Mouse (Mus musculus) layer of hippocampus, postnatal 25 days (tissue): Measurements from ENCODE around the gene Klhl18. TPM values are rescaled to one million over a fixed set of nuclear protein-coding genes. Genes with fewer than 3 reads are reported as not detected.
"Not testable (repeated sequence)": the region's sequence is repeated elsewhere in the genome, so short reads cannot be mapped to it uniquely, and the experiment has no call there.

ENCODE experiments used
- DNase-seq, 2 experiments: peaks; one replicate each; pipeline ENCODE4 v3.0.0; 2022; ENCODE audit warnings: mixed read lengths in 2 of 2, low spot score in 1 of 2; ENCODE audit errors: extremely low spot score in 1 of 2
- total RNA-seq, 2 experiments: library from RNA; stranded (reverse); gene quantifications; 2 replicates each; pipeline ENCODE4 v1.2.3; 2021

The Klhl18 gene
- total RNA-seq, 2 experiments from 2014 or later = 21.7 to 24.5 TPM

DNA sequence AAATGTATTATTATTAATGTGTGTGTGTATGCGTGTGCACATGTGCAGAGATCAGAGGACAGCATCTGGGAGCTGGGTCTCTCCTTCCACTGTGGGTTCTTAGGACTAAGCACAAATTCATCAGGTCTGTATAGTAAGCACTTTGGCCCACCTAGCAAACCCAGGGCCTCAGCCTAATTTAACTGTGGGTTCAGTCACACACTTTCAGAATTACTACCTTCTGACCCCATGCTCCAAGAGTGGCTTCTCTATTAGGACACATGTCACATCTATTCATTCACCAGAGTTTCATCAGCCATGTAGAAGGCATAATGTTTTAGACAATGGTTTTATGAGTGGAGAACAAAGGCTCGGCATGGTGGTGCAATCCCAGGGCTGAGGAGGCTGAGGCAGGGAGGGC is 43.4 kb downstream of the Klhl18 start:
- DNase-seq = no peak

DNA sequence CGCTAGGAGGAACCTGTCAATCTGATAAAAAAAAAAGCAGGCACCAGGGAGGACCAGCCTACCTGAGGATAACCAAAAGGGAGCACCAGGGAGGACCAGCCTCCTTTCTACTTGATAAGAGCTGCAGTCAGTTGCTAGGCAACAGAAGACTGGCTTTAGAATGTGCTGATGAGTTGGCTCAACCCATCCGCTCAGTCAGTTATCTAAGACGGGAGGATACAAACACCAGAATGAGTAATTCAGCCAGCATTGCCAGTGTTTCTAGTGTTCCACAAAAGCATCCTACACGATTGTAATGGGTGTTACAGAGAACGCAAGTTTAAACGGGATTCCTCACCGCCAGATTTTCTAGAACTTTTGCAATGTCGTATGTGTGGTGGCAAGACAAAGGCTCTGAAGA is 45.3 kb downstream of the Klhl18 start:
- no peak for DNase-seq

DNA sequence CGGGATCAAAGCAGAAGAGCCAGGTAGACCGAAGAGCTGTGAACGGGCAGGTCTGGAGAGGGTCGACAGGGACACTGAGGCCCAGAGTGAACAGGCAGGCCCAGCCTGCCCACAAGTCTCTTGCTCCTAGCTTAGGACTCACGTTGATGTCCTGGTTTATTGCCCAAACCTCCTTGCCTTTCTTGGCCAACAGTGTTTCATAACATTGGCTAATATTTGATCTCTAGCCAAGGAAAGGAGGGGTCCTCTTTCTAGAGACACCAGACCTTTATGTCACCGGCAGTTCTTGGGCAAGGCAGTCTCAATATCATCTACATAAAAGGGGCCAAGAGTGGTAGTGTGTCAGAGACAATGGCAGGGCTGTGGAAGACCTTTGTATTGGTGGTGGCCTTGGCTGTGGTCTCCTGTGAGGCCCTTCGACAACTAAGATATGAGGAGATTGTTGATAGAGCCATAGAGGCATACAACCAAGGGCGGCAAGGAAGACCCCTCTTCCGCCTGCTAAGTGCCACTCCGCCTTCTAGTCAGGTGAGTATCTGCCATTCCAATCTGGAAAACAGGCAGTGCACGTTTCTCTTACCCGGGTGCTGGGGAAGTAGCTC is 56.9 kb downstream of the Klhl18 start, which contains the start of gene Ngp:
Gene Ngp, plus strand, starts transcription at position 237 of the 602 bp plus-strand sequence.
- no peak for DNase-seq

DNA sequence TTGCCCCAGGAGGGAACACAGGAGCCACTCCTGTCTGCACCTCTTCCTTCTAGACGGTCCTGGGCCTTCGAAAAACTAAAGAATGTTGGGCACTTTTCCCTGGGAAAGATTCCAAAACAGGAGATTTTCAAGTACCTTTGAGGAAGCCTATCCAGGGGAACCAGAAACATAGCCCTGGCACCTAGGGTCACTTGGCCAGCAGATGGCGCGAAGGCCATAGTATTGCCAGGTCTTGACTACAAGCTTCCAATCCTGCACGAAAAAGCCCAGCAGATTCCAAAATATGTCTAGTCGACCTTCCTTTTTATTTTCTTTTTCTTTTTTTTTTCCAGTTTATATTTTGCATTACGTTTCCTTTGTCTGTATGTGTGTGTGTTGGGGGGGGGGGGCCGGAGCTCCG is 62.7 kb downstream of the Klhl18 start:
- DNase-seq = peak in 1 of 2 experiments; percentile 36

DNA sequence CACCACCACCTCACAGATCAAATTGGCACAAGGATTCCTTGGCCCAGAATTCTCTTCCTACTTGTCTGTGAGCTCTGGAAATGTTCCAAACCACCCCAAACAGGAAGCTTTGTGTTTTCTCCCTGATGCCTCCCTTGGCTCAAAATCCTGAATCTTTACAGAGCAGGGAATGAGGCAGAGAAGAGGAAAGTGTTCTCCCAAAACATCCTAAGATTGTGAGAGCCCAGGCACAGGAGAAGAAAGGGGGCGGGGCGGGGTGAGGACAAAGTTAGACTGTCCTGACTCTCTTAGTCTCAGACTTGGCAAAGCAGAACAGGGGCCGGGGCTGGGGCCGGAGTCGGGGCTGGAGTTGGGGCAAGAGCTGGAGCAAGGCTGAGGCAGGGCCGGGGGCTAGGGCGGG is 63.6 kb downstream of the Klhl18 start:
- DNase-seq = no peak

DNA sequence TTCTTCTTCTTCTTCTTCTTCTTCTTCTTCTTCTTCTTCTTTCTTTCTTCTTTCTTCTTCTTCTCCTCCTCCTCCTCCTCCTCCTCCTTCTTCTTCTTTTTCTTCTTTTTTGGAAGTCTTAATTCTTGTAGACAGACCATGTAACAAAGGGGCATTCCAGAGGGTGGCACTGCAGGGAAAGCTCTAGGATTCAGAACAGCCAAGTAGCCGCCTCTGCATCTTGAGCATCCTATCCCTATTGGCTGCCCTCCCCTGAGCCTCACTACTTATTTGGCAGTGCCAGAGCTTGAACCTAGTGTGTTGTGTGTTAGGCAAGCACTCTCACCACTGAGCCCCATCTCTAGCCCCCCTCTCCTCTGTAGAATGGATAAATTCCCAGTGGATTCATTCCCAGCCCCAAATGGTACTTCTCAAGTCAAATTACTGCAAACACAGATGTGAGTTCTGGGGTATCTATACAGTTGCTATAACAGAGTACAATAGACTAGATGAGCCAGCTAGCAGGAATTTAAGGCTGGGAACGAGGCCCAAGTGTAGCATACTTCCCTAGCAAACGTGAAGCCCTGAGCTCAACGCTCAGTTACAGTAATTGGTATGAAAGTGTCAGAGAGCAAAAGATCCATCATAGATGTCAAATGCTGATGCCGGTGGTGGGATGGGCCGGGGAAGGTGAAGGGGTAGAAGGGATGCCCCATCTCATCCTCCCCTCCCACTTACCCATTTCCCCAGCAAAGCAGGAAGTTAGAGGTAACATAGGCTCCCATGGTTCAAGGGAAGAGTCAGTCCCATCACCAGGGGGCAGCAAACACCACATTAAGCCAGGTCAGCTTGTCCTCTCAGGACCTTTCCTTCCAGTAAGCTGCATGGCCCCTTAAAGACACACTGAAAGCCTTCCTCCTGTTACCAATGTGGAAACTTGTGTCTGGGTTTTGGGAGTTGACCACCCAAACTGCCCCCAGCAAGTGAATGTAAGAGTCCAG is 65.3 kb downstream of the Klhl18 start:
- peak; percentile 64 to 90 for DNase-seq

DNA sequence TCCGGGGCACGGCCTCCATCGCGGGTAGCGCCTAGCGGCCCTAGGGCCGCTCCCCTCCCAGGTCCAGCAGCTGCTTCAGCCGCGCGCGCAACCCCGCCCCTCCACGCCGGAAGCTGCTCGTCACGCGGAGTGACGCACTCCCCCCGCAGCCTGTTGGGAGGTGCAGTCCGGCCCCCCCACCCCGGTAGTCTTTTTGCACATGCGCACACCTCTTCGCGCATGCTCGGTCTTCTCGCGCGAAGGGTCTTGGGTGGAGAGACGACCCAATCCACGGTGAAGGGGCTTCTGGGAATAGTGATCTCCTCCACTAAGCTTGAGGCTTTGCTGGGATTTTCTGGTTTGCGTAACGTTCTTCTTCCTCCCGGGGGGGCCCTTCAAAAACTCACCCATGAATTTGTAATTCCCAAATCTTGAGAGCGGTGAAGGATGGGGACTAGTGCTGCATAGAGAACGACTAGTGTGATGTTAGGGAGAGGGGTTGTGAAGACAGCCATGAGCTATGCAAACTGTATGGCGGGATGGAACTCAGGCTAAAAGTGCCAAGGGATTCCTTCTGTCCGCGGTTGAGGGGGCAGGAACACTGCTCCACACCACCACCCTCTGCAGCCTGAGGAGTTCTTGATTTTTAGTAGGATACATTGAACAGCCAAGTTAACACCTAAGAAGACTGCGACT is 68.3 kb downstream of the Klhl18 start, which contains the start of gene Ptpn23:
Gene Ptpn23, minus strand, starts transcription at position 115 of the 675 bp plus-strand sequence.
- DNase-seq = peak; percentile 85

DNA sequence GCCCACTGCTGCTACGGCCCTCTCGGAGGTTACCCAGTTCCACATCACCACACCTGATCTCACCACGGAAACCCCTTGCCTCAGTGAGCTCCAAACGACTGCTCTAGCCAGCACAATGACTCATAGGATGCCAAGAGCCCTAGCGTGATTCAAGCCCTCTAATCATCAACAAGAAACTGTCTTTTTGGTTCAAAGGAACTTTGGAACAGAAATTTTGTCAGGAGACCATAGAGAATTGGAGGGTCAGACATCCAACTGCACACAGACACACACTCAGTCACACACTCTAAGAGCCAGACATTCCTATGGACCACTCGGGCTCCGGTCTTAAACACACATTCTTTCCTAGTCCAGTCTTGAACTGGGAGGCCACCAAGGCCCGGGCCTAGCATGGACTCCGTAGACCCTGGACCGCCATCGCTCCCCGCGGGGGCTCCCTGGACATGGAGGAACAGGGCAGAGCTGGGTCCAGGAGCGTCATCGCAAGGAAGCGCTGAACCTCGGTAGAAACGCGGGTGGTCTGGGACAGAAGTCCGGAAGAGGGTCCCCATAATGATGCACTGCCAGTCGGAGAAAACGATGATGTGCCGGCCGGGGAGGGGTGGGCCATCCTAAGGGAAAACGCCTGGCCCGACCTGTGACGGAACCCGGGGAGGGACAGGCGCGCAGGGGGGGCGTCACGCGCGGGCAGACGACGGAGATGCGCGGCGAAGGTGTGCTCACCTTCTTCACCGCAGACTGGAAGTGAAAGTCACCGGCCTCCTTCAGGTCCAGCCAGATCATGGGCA is 69.0 kb downstream of the Klhl18 start:
- no peak for DNase-seq

DNA sequence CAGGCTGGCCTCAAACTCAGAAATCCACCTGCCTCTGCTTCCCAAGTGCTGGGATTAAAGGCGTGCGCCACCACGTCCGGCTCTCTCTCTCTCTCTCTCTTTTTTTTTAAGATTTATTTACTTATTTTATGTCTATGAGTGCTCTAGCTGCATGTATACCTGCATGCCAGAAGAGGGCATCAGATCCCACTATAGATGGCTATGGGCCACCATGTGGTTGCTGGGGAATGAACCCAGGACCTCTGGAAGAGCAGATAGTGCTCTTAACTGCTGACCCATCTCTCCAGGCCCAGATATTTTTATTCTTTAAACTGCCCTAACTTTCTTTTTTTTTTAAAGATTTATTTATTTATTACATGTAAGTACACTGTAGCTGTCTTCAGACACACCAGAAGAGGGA is 73.3 kb downstream of the Klhl18 start:
- DNase-seq = not testable (repeated sequence)

DNA sequence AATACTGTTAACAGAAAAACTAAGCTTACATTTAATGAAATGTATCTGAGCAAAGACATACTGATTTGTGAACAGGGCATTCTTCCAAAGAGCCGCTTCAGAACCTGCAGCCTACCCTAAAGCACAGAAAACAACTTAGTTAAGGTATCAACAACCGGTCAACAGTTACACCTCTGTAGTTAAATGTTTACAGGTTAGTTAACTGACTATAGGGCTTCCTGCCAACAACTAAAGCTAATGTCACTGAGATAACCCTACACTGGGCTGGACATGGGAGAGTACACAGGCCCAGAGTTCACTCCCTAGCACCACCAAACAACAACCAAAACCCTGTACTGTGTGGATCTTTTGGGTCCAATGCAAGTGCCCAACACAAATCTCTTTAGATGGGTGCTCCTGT is 73.8 kb downstream of the Klhl18 start:
- no peak for DNase-seq

DNA sequence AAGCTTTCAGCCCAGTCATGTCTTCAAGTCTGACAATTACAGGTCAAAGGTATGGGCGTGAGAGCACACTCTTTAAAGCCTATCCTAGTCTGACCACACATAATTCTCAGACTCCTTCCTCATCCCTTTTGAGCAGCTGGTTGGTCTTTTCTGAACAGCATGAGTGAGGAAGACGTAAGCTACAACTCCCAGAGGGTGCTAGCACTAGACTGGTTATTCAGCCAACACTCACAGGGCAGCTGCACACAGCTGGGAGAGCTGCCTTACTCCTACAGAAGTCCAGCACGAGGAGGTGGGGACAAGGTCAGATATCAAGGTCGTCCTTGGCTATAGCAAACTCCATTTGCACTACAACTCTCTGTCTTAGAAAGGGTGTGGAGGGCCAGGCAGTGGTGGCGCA is 75.8 kb downstream of the Klhl18 start:
- no peak for DNase-seq

DNA sequence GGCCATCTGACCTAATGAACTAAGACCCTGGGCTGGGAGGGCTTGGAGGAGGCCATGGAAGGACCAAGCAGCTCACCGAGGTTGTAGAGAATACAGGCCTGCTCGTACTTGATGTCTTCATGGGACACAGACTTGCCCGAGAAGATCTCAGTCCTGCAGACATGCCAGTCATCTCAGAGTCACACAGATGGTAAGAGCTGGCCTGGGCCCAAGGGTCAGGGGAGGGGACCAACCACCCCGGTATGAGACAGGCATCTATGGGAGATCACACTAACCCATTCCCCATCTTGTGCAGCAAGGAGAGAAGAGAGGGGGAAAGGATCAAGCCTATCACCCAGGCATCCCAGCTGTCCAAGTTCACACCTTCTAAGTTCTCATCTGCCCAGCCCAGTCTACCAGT is 83.2 kb downstream of the Klhl18 start:
- no peak for DNase-seq

DNA sequence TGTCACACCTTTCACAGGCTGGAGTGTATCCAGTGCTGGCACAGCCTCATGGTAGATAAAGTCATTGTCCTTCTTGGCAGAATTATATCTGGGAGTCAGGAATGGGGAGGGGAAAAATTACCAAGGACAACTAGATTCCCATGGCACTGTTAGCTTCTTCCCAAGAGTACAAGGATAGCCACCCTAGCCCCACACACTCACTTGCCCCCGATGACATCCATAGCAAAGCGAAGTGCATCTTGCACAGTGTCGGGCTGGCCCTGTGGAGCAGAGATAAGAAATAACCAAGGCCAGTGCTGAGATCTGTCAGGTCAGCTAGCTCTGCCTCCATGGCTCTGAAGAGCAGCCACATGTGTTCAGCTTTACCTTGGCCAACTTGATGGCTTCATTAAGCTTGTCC is 85.7 kb downstream of the Klhl18 start:
- no peak for DNase-seq

DNA sequence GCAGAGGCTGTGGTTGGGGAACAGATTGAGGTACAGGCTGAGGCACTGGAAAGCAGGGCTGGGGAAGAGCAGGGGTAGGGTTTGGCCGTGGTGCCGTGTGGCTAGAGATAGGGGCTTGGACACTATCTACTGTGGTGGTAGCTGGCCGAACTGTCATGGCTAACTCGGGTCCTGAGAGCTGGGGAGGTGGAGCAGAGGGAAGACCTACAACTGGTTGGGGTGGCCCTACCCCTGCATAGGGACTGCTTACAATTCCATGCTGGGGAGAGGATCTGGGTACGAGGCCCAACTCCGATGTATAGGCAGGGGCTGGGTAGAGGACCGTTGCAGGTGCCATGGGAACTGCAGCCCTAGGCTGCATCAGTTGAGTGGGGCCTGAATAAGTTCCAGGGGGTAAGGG is 88.5 kb downstream of the Klhl18 start:
- DNase-seq = no peak

DNA sequence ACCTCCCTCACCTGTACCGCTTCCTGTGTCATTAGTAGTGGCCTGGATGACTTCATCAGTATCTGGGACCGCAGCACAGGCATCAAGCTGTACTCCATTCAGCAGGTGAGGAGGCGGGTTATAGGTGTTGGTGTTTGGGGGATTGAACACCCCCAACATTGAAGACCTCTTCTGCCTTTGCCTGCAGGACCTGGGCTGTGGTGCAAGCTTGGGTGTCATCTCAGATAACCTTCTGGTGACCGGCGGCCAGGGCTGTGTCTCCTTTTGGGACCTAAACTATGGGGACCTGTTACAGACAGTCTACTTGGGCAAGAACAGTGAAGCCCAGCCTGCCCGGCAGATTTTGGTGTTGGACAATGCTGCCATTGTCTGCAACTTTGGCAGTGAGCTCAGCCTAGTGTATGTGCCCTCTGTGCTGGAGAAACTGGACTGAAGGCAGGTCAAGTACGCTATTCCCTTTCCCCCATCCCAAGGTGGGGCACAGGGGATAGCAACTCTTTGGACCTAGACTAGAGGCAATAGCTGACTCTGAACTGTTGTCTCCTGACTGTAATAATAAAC is 92.0 kb downstream of the Klhl18 start:
- DNase-seq = no peak

DNA sequence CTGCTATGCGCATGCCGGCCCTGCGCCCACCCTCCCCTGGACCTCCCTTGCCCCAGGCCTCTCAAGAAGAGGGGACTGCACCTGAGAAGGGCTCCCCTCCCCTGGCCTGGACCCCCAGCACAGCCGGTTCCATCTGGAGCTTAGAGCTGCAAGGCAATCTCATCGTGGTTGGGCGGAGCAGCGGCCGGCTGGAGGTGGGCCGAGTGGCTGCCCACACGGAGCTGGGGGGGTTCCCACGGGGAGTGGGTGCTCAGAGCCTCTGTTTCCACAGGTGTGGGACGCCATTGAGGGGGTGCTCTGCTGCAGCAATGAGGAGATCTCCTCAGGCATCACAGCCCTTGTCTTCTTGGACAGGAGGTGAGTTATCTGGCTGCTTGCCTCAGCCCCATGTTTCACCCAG is 95.2 kb downstream of the Klhl18 start:
- DNase-seq = no peak

DNA sequence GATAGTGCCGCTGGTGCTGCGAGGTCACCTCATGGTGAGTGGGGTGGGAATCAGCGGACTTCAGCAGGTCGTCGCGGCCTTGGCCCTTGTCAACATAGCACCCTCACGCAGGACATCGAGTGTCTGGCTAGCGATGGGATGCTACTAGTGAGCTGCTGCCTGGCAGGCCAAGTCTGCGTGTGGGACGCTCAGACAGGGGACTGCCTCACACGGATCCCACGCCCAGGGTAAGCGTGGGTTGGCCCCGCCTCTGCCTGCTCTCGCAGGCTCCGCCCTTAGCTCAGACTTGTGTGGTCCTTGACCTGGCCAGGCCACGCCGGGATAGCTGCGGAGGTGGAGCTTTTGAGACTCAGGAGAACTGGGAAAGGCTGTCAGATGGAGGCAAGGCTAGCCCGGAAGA is 95.8 kb downstream of the Klhl18 start:
- DNase-seq = no peak

DNA sequence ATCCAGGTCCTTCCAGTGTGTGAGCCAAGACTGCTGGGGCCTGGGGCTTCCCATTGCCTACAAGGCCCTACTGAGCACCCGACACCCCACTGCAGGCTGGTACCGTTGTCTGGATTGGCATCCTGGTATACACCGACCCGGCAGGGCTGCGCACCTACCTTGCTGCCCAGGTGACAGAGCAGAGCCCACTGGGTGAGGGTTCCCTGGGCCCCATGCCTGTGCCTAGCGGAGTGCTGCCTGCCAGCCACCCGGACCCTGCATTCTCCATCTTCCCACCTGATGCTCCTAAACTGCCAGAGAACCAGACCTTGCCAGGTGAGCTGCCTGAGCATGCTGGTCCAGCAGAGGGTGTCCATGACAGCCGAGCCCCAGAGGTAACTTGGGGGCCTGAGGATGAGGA is 97.1 kb downstream of the Klhl18 start:
- no peak for DNase-seq

DNA sequence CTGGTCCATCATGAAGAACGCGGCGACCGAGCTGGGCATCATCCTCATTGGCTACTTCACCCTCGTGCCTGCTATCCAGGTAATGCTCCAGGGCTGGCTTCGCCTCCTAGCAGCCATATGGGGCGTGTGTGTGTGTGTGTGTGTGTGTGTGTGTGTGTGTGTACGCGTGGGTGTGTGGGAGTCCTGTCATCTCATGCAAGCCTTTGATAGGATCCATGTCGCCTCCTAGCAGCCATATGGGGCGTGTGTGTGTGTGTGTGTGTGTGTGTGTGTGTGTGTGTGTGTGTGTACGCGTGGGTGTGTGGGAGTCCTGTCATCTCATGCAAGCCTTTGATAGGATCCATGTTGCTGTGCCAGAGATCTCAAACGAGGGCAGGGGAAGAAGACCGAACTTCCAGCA is 98.8 kb downstream of the Klhl18 start:
- not testable (repeated sequence) for DNase-seq
